Comparison of ENCODE assay signal across 9 mouse cellular contexts in the genomic region with DNA sequence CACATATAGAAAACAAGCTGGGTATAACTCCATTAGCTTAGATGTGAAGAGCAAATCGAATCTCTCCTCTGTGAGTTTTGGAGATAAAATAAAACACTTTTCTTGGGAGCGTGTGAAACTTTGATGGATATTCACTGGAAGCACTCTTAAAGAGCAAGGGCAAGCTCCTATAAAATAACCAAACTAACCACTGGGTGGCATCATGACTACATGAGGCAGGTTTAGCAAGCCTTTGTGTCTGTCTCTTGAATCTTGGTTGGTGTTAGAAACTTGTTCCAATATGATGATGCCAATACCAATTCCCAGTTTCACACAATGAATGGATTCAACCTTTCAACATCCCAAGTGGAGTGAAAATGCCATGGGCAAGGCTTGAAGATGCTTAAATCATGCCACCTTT. TPM values are rescaled to one million over a fixed set of nuclear protein-coding genes. Genes with fewer than 3 reads are reported as not detected.
DNase-seq lines count a peak whose midpoint lies in the region; ATAC-seq and TF ChIP-seq lines count a peak whose summit lies in the region.
"Had no signal": no experiment of that assay in that cellular context is flagged by ENCODE, and none has a peak within 500 bp of the region (broad histone marks: within the 10 kb centered on the region; RNA-seq: fewer than 3 reads in every experiment).

No protein-coding gene starts in this region.

- no peak overlapping the region for H3K9ac ChIP-seq in heart, adult 2 months (ENCODE audit: low read depth, low read length)
- no peak overlapping the region for H3K9ac ChIP-seq in neural tube, embryonic 11.5 days (ENCODE audit: low read length)
- no peak overlapping the region for H3K9ac ChIP-seq in forebrain, embryonic 16.5 days (replicated peaks; ENCODE audit: low read depth, low read length)

- H3K4me1 ChIP-seq in heart, adult 2 months (ENCODE audit: control insufficient read depth, insufficient read depth, low read length) = no peaks in the 10 kb centered on the region
- H3K4me1 ChIP-seq in neural tube, embryonic 11.5 days (ENCODE audit: control insufficient read depth, insufficient read depth, low read length) = no peaks in the 10 kb centered on the region
- H3K4me1 ChIP-seq in forebrain, embryonic 16.5 days (replicated peaks; ENCODE audit: control insufficient read depth, insufficient read depth, low read length) = no peaks in the 10 kb centered on the region

- no peak overlapping the region for H3K27ac ChIP-seq in heart, adult 2 months
- H3K27ac ChIP-seq in neural tube, embryonic 11.5 days (ENCODE audit: low read depth, low read length) = no peak overlapping the region
- H3K27ac ChIP-seq in forebrain, embryonic 16.5 days (ENCODE audit: low read length) = no peak overlapping the region

- DNase-seq in heart, adult 2 months = no peak
- DNase-seq in heart, adult 9 months (ENCODE audit: low spot score in 2 of 2) = no peak
- DNase-seq in neural tube, embryonic 11.5 days (ENCODE audit: low spot score) = peak; percentile 15
- DNase-seq in neural tube, embryonic 10.5 days (ENCODE audit: extremely low spot score, low spot score) = no peak
- peak; percentile 37 for DNase-seq in retina, postnatal 7 days (ENCODE audit: low read depth, low spot score)
- no peak for DNase-seq in right cerebral cortex, postnatal 10 days (ENCODE audit: low spot score in 2 of 2)

- no peak for TF ChIP-seq EP300 in heart, adult 2 months (IDR thresholded peaks at IDR 0.05; ENCODE audit: insufficient read depth, low read depth, low read length)

- no peak overlapping the region for H3K4me2 ChIP-seq in neural tube, embryonic 11.5 days (ENCODE audit: low read depth)
- H3K4me2 ChIP-seq in forebrain, embryonic 16.5 days (ENCODE audit: low read length) = no peak overlapping the region

- no peaks in the 10 kb centered on the region for H3K36me3 ChIP-seq in heart, adult 2 months (ENCODE audit: control insufficient read depth, insufficient read depth, low read length)
- no peaks in the 10 kb centered on the region for H3K36me3 ChIP-seq in neural tube, embryonic 11.5 days (ENCODE audit: control insufficient read depth, insufficient read depth, low read length)
- H3K36me3 ChIP-seq in forebrain, embryonic 16.5 days (ENCODE audit: control insufficient read depth, insufficient read depth) = no peaks in the 10 kb centered on the region

- TF ChIP-seq CTCF in heart, adult 2 months (IDR thresholded peaks at IDR 0.05) = peak; percentile 70

- no peaks in the 10 kb centered on the region for H3K9me3 ChIP-seq in neural tube, embryonic 11.5 days (ENCODE audit: control insufficient read depth, low read length)
- peaks cover 2% of the 10 kb centered on the region; the same call in 1 of the 2 replicates for H3K9me3 ChIP-seq in forebrain, embryonic 16.5 days (ENCODE audit: control insufficient read depth, low read length)

- H3K79me2 ChIP-seq in heart, adult 2 months (replicated peaks; ENCODE audit: control insufficient read depth, insufficient read depth, low read length) = no peaks in the 10 kb centered on the region

- intact Hi-C loops in heart, adult 2 months (cut with DNase I) = loop anchor here (2.0 to 5.0 kb wide), 2 partner anchors 763 to 928 kb away; no protein-coding TSS in a partner anchor

- H3K27me3 ChIP-seq in heart, adult 2 months (ENCODE audit: control insufficient read depth, insufficient read depth, low read length) = no peaks in the 10 kb centered on the region
- no peaks in the 10 kb centered on the region for H3K27me3 ChIP-seq in neural tube, embryonic 11.5 days (ENCODE audit: control insufficient read depth, insufficient read depth, low read length)
- no peaks in the 10 kb centered on the region for H3K27me3 ChIP-seq in forebrain, embryonic 16.5 days (replicated peaks; ENCODE audit: control insufficient read depth, insufficient read depth, low read length)

- no peak for ATAC-seq in neural tube, embryonic 11.5 days (ENCODE audit: insufficient read depth, low FRiP score, low TSS enrichment)
- ATAC-seq in forebrain, embryonic 16.5 days = peak; percentile 64; the same call in 1 of the 2 replicates
- no peak for ATAC-seq in megakaryocyte-erythroid progenitor cell, adult 5-6 weeks (replicated peaks; ENCODE audit: low FRiP score, low TSS enrichment, poor library complexity, severe bottlenecking)

- WGBS in heart, adult 2 months = 38% methylated on average over 2 of the region's 2 CpGs
- WGBS in neural tube, embryonic 11.5 days = 73% methylated on average over 2 of the region's 2 CpGs
- 76% methylated on average over 2 of the region's 2 CpGs for WGBS in forebrain, embryonic 16.5 days

- H3K4me3 ChIP-seq in heart, adult 2 months = no peak overlapping the region
- H3K4me3 ChIP-seq in neural tube, embryonic 11.5 days (ENCODE audit: low read depth, low read length) = no peak overlapping the region
- H3K4me3 ChIP-seq in forebrain, embryonic 16.5 days (replicated peaks; ENCODE audit: low read length) = no peak overlapping the region

- TF ChIP-seq POLR2A in heart, adult 2 months (IDR thresholded peaks at IDR 0.05; ENCODE audit: insufficient read depth, low read depth, low read length) = no peak

RNA-seq across cellular contexts. Expression of a gene that starts 34.0 kb away (rescaled TPM):
- total RNA-seq in heart, adult 2 months (2021) = not detected
- polyA plus RNA-seq in heart, adult 2 months (2012; rRNA removed) = not detected in 2 replicates
- not detected in 2 replicates for polyA plus RNA-seq in neural tube, embryonic 11.5 days (2014; fragmentation: Nextera tagmentation; extraction: Ambion mirVana)
- 0.34 TPM in 1 of 2 replicates, not detected in the other for polyA plus RNA-seq in forebrain, embryonic 16.5 days (2015; fragmentation: Nextera tagmentation; extraction: Ambion mirVana)
- total RNA-seq in megakaryocyte-erythroid progenitor cell, adult 5-6 weeks (2014; fragmentation: Nextera tagmentation) = not detected in 2 replicates
- not detected in 2 replicates for total RNA-seq in megakaryocyte-erythroid progenitor cell, adult 5-6 weeks (2017)
- total RNA-seq: hematopoietic stem cell, adult 5-6 weeks had no signal

Comparison
In these comparisons a context has a peak if more than half of its experiments do, and no peak if none do; other contexts are left out.
1. DNase-seq: peak in neural tube, embryonic 11.5 days (single experiment) and retina, postnatal 7 days (single experiment); none in heart, adult 2 months (0 of 2), heart, adult 9 months (0 of 2), neural tube, embryonic 10.5 days (single experiment) and right cerebral cortex, postnatal 10 days (0 of 2).